Mouse (Mus musculus): ENCODE data around the gene Top1.

DNA sequence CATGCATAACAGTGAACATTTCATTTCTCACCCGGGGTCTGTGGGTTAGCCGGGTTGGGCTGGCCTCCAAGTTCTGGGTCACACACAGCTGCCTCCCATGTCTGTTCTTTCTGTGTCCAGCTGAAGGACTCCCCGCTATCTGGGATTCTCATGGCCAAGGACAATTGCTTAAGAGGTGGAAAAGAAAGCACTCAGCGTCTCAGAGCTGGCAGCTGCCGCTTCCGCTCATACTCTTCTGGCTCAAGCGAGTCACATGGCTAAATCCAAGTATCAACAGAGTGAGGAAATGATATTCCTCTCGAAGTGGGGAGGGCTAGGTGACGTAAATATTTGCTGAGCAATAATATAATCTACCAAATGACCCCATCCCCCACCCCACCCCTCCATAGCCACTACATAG lies 25.9 kb upstream of the Top1 start:
- no peak for TF ChIP-seq CTCF (IDR thresholded peaks at IDR 0.05; ENCODE audit: extremely low read depth, insufficient read length, insufficient replicate concordance, low read depth, low read length)
- TF ChIP-seq POLR2A (IDR thresholded peaks at IDR 0.05; ENCODE audit: low read depth, low read length), result no peak
